Mouse (Mus musculus) kidney, adult 2 months (tissue): ENCODE data around the gene Gria2.

ENCODE experiments used
- CTCF ChIP-seq: fragments of 200-500 bp; conservative IDR thresholded peaks from 2 replicates; pipeline ENCODE4 v1.5.1; 2011; ENCODE audit warnings: low read depth, mild to moderate bottlenecking, control low read depth, low read length, moderate library complexity, mixed read lengths; ENCODE audit not compliant: insufficient read depth, insufficient read length
- POLR2A ChIP-seq: fragments of 200-500 bp; IDR thresholded peaks from one replicate; pipeline ENCODE4 v1.6.1; 2011; ENCODE audit warnings: low read depth, low read length, control low read depth

- TF ChIP-seq POLR2A (no peak), CTCF (no peak)
Measured at GRCm38 (mm10) chr3:80775971-80776370, 26.7 kb downstream of the Gria2 start.
